Mouse (Mus musculus) MEL (cell line): Measurements from ENCODE around the gene Fam208b. TPM values are rescaled to one million over a fixed set of nuclear protein-coding genes. Genes with fewer than 3 reads are reported as not detected.

ENCODE experiments used
- DNase-seq: peaks from one replicate; pipeline ENCODE4 v3.0.0; 2011; ENCODE audit warnings: low read depth, low spot score
- H3K27ac ChIP-seq: 2 replicates; pipeline ENCODE4 v1.5.1; 2012; ENCODE audit warnings: low read depth, mild to moderate bottlenecking, control low read depth, low read length, moderate library complexity; ENCODE audit not compliant: control insufficient read depth
- H3K27me3 ChIP-seq, 2 experiments: fragments of 150-350 bp in 1 of 2; sonication (generic) in 1 of 2; 2 replicates each; pipeline ENCODE4 v1.6.1; 2012; ENCODE audit warnings: low read length in 2 of 2, mild to moderate bottlenecking in 2 of 2, improper control_type of control experiment in 1 of 2, moderate library complexity in 1 of 2; ENCODE audit not compliant: insufficient read depth in 2 of 2, control insufficient read depth in 1 of 2
- H3K36me3 ChIP-seq, 2 experiments: 2 replicates each; pipeline ENCODE4 v1.6.1; 2012 to 2014; ENCODE audit warnings: low read length in 2 of 2, improper control_type of control experiment in 1 of 2, inconsistent platforms in 1 of 2, mild to moderate bottlenecking in 1 of 2; ENCODE audit not compliant: insufficient read depth in 2 of 2, control insufficient read depth in 1 of 2
- H3K4me1 ChIP-seq, 2 experiments: fragments of 150-350 bp in 1 of 2; sonication (generic) in 1 of 2; 2 replicates each; pipeline ENCODE4 v1.6.1; 2012; ENCODE audit warnings: low read length in 2 of 2, improper control_type of control experiment in 1 of 2, mild to moderate bottlenecking in 1 of 2; ENCODE audit not compliant: insufficient read depth in 2 of 2, control insufficient read depth in 1 of 2
- H3K4me3 ChIP-seq, 2 experiments: fragments of 150-350 bp in 1 of 2; sonication (generic) in 1 of 2; 2 replicates each; pipeline ENCODE4 v1.5.1; 2012; ENCODE audit warnings: low read depth in 2 of 2, low read length in 2 of 2, mild to moderate bottlenecking in 2 of 2, moderate library complexity in 2 of 2, control low read depth in 1 of 2, improper control_type of control experiment in 1 of 2; ENCODE audit not compliant: control insufficient read depth in 1 of 2, insufficient read depth in 1 of 2
- H3K79me2 ChIP-seq: 2 replicates; pipeline ENCODE4 v1.6.1; 2012; ENCODE audit warnings: mild to moderate bottlenecking, low read length, moderate library complexity; ENCODE audit not compliant: control insufficient read depth, poor library complexity, insufficient read depth
- H3K9ac ChIP-seq: 2 replicates; pipeline ENCODE4 v1.6.1; 2012; ENCODE audit warnings: low read depth, mild to moderate bottlenecking, control low read depth, low read length, moderate library complexity; ENCODE audit not compliant: control insufficient read depth, poor library complexity, severe bottlenecking
- H3K9me3 ChIP-seq: fragments of 150-350 bp; sonication (generic); replicated peaks from 2 replicates; pipeline ENCODE4 v1.6.1; 2012; ENCODE audit warnings: mild to moderate bottlenecking, low read length, improper control_type of control experiment, moderate library complexity; ENCODE audit not compliant: insufficient read depth
- BHLHE40 ChIP-seq: IDR thresholded peaks from 2 replicates; pipeline ENCODE4 v1.6.1; 2012; ENCODE audit warnings: low read depth, mild to moderate bottlenecking, inconsistent platforms, low read length, improper control_type of control experiment, borderline replicate concordance
- CHD1 ChIP-seq: IDR thresholded peaks from 2 replicates; pipeline ENCODE4 v1.6.1; 2012; ENCODE audit warnings: low read depth, mild to moderate bottlenecking, inconsistent platforms, low read length, improper control_type of control experiment
- CHD2 ChIP-seq: IDR thresholded peaks from 2 replicates; pipeline ENCODE4 v1.6.1; 2011; ENCODE audit warnings: low read length, improper control_type of control experiment
- CTCF ChIP-seq, 3 experiments: IDR thresholded peaks in 2 of 3; conservative IDR thresholded peaks in 1 of 3; 2 replicates each; pipeline ENCODE4 v1.5.1; 2011 to 2012; ENCODE audit warnings: low read length in 3 of 3, low read depth in 2 of 3, mild to moderate bottlenecking in 2 of 3, improper control_type of control experiment in 1 of 3, inconsistent platforms in 1 of 3, mixed read lengths in 1 of 3, moderate library complexity in 1 of 3; ENCODE audit not compliant: control insufficient read depth in 1 of 3, insufficient read depth in 1 of 3, poor library complexity in 1 of 3, severe bottlenecking in 1 of 3
- E2F4 ChIP-seq: IDR thresholded peaks from 2 replicates; pipeline ENCODE4 v1.6.1; 2011; ENCODE audit warnings: low read depth, low read length, improper control_type of control experiment, borderline replicate concordance
- ELF1 ChIP-seq: IDR thresholded peaks from 2 replicates; pipeline ENCODE4 v1.6.1; 2014; ENCODE audit warnings: low read depth, mild to moderate bottlenecking, inconsistent platforms, low read length, improper control_type of control experiment, moderate library complexity
- EP300 ChIP-seq, 2 experiments: IDR thresholded peaks; 2 replicates each; pipeline ENCODE4 v1.6.1; 2011; ENCODE audit warnings: improper control_type of control experiment in 2 of 2, low read length in 2 of 2, low read depth in 1 of 2, mild to moderate bottlenecking in 1 of 2
- ETS1 ChIP-seq: IDR thresholded peaks from 2 replicates; pipeline ENCODE4 v1.6.1; 2012; ENCODE audit warnings: low read depth, mild to moderate bottlenecking, inconsistent platforms, low read length, improper control_type of control experiment, moderate library complexity
- HCFC1 ChIP-seq: IDR thresholded peaks from 2 replicates; pipeline ENCODE4 v1.6.1; 2012; ENCODE audit warnings: low read depth, mild to moderate bottlenecking, inconsistent platforms, low read length, improper control_type of control experiment, moderate library complexity
- JUND ChIP-seq: IDR thresholded peaks from 2 replicates; pipeline ENCODE4 v1.6.1; 2011; ENCODE audit warnings: low read depth, mild to moderate bottlenecking, improper control_type of control experiment, low read length
- KAT2A ChIP-seq: conservative IDR thresholded peaks from 2 replicates; pipeline ENCODE4 v1.6.1; 2012; ENCODE audit warnings: low read depth, low read length, improper control_type of control experiment, inconsistent platforms
- MAX ChIP-seq: IDR thresholded peaks from 2 replicates; pipeline ENCODE4 v1.6.1; 2011; ENCODE audit warnings: low read length, improper control_type of control experiment
- MAZ ChIP-seq: IDR thresholded peaks from 2 replicates; pipeline ENCODE4 v1.6.1; 2012; ENCODE audit warnings: low read depth, mild to moderate bottlenecking, inconsistent platforms, low read length, improper control_type of control experiment
- MEF2A ChIP-seq: IDR thresholded peaks from 2 replicates; pipeline ENCODE4 v1.6.1; 2014; ENCODE audit warnings: low read depth, mild to moderate bottlenecking, inconsistent platforms, low read length, improper control_type of control experiment; ENCODE audit not compliant: poor library complexity, insufficient replicate concordance, severe bottlenecking; ENCODE audit errors: extremely low read depth
- MXI1 ChIP-seq: IDR thresholded peaks from 2 replicates; pipeline ENCODE4 v1.6.1; 2011; ENCODE audit warnings: mild to moderate bottlenecking, low read depth, low read length, improper control_type of control experiment
- MYC ChIP-seq: IDR thresholded peaks from 2 replicates; pipeline ENCODE4 v1.6.1; 2011; ENCODE audit warnings: low read depth, mild to moderate bottlenecking, low read length, improper control_type of control experiment, moderate library complexity
- NELFE ChIP-seq: IDR thresholded peaks from 2 replicates; pipeline ENCODE4 v1.6.1; 2011; ENCODE audit warnings: low read depth, low read length, improper control_type of control experiment
- NRF1 ChIP-seq: IDR thresholded peaks from 2 replicates; pipeline ENCODE4 v1.6.1; 2014; ENCODE audit warnings: low read depth, mild to moderate bottlenecking, inconsistent platforms, low read length, improper control_type of control experiment, moderate library complexity; ENCODE audit not compliant: poor library complexity, insufficient read depth, severe bottlenecking
- POLR2A ChIP-seq, 2 experiments: IDR thresholded peaks; 2 replicates each; pipeline ENCODE4 v1.6.1; 2011 to 2012; ENCODE audit warnings: low read length in 2 of 2, mild to moderate bottlenecking in 2 of 2, control low read depth in 1 of 2, improper control_type of control experiment in 1 of 2, low read depth in 1 of 2, moderate library complexity in 1 of 2; ENCODE audit not compliant: control insufficient read depth in 1 of 2, insufficient read depth in 1 of 2, poor library complexity in 1 of 2
- POLR2AphosphoS2 ChIP-seq: IDR thresholded peaks from 2 replicates; pipeline ENCODE4 v1.6.1; 2011; ENCODE audit warnings: low read length, improper control_type of control experiment
- POLR2AphosphoS5 ChIP-seq: IDR thresholded peaks from 2 replicates; pipeline ENCODE4 v1.6.1; 2012; ENCODE audit warnings: low read depth, borderline replicate concordance, mild to moderate bottlenecking, inconsistent platforms, low read length, moderate library complexity, mixed read lengths
- RAD21 ChIP-seq: IDR thresholded peaks from 2 replicates; pipeline ENCODE4 v1.6.1; 2011; ENCODE audit warnings: mild to moderate bottlenecking, low read depth, low read length, improper control_type of control experiment
- RCOR1 ChIP-seq: IDR thresholded peaks from 2 replicates; pipeline ENCODE4 v1.6.1; 2012; ENCODE audit warnings: low read depth, mild to moderate bottlenecking, inconsistent platforms, low read length, improper control_type of control experiment
- SIN3A ChIP-seq: IDR thresholded peaks from 2 replicates; pipeline ENCODE4 v1.6.1; 2012; ENCODE audit warnings: low read length, improper control_type of control experiment, inconsistent platforms
- TBP ChIP-seq: IDR thresholded peaks from 2 replicates; pipeline ENCODE4 v1.8.0; 2011; ENCODE audit warnings: low read depth, low read length, improper control_type of control experiment
- TCF12 ChIP-seq: IDR thresholded peaks from 2 replicates; pipeline ENCODE4 v1.6.1; 2014; ENCODE audit warnings: low read depth, mild to moderate bottlenecking, inconsistent platforms, low read length, improper control_type of control experiment, moderate library complexity
- UBTF ChIP-seq: IDR thresholded peaks from 2 replicates; pipeline ENCODE4 v1.6.1; 2012; ENCODE audit warnings: low read depth, mild to moderate bottlenecking, inconsistent platforms, low read length, improper control_type of control experiment, moderate library complexity, borderline replicate concordance; ENCODE audit not compliant: insufficient read depth
- USF1 ChIP-seq: IDR thresholded peaks from 2 replicates; pipeline ENCODE4 v1.6.1; 2014; ENCODE audit warnings: low read depth, mild to moderate bottlenecking, inconsistent platforms, low read length, improper control_type of control experiment, moderate library complexity
- ZKSCAN1 ChIP-seq: IDR thresholded peaks from 2 replicates; pipeline ENCODE4 v1.6.1; 2012; ENCODE audit warnings: low read depth, mild to moderate bottlenecking, inconsistent platforms, low read length, improper control_type of control experiment, moderate library complexity
- ZMIZ1 ChIP-seq: IDR thresholded peaks from 2 replicates; pipeline ENCODE4 v1.6.1; 2012; ENCODE audit warnings: low read depth, mild to moderate bottlenecking, inconsistent platforms, low read length, improper control_type of control experiment, moderate library complexity
- ZNF384 ChIP-seq: IDR thresholded peaks from 2 replicates; pipeline ENCODE4 v1.6.1; 2012; ENCODE audit warnings: low read depth, mild to moderate bottlenecking, inconsistent platforms, low read length, improper control_type of control experiment
- polyA plus RNA-seq, 2 experiments: library from polyadenylated mRNA; stranded (reverse) in 1 of 2; unstranded in 1 of 2; fragments of >175 nt in 1 of 2; fragments of >200 nt in 1 of 2; gene quantifications; 2 replicates each; pipeline versions ENCODE4 v1.2.1 to v1.2.4; 2012; ENCODE audit warnings: low replicate concordance in 2 of 2, low read depth in 1 of 2; ENCODE audit not compliant: insufficient read length in 2 of 2, insufficient read depth in 1 of 2, missing spikeins in 1 of 2
- total RNA-seq: library from RNA; depleted of rRNA; stranded (reverse); fragments of 300-350 nt; gene quantifications from 2 replicates; pipeline ENCODE4 v1.2.3, GENCODE M21; 2012; rRNA removed

Fam208b gene
- total RNA-seq (18.8 and 23.5 TPM in 2 replicates), polyA plus RNA-seq (100 to 1,000 TPM in 1 of 2 experiments, 10 to 100 TPM in 1; 28.3 to 183 TPM)

DNA sequence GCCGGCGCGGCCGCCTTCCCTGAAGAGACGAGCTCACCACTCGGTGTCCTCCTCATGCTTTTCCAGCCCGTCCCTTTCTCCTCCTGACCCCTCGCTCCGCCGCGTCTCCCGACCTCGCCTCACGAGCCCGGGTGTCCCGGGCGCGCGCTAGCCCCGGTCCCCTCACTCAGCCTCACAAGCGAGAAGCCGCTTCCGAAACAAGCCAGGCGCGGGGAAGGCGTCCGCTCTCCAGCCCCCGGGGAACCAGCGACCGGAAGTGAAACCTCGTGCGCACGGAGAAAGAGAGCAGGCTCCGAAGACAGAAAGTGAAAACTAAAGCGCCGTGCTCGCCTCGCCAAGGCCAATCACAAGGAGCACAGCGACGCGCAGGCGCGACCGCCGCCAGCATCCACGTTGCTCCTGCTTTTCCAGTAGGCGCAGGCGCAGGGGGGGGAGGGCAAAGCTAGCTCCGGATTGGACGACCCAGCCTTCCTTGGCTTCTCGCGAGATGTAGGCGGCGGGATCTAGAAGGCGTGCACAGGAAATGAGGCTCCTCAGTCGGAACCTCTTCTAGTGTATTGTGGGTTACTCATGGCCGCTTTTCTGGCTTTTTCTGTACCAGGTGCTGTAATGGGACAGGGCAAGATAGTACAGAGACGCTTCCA, at the start of gene Fam208b:
Gene Fam208b, minus strand, starts transcription at position 314 of the 644 bp plus-strand sequence.
- TF ChIP-seq HCFC1 (peak; percentile 89), E2F4 (peak; percentile 69; the same call in 1 of the 2 replicates), TBP (peak; percentile 91), RCOR1 (no peak), ZMIZ1 (peak; percentile 61), CHD1 (no peak), MAZ (peak; percentile 42), MEF2A (no peak), MXI1 (peak; percentile 98), MAX (peak; percentile 96), POLR2AphosphoS2 (peak; percentile 85; the same call in 1 of the 2 replicates), NRF1 (peak; percentile 99), ETS1 (peak; percentile 83), CTCF (IDR thresholded peaks at IDR 0.05 in 2 of 3, conservative IDR thresholded peaks at IDR 0.05 in 1 of 3; ENCODE audit: control insufficient read depth in 1 of 3, insufficient read depth in 1 of 3, low read depth in 2 of 3, low read length in 3 of 3, poor library complexity in 1 of 3, severe bottlenecking in 1 of 3) (no peak), ELF1 (peak; percentile 74), EP300 (IDR thresholded peaks at IDR 0.05; ENCODE audit: low read depth in 1 of 2, low read length in 2 of 2) (0 out of 4 replicates have a peak, but pooled peaks of 1 of the 2 experiments have one; percentile 3), BHLHE40 (no peak), POLR2A (IDR thresholded peaks at IDR 0.05; ENCODE audit: control insufficient read depth in 1 of 2, insufficient read depth in 1 of 2, low read depth in 1 of 2, low read length in 2 of 2, poor library complexity in 1 of 2) (peak; percentile 71 to 95), MYC (peak; percentile 96), KAT2A (peak; percentile 69), POLR2AphosphoS5 (no peak), JUND (no peak), CHD2 (peak; percentile 99), TCF12 (peak; percentile 37; the same call in 1 of the 2 replicates), NELFE (peak; percentile 93), ZNF384 (no peak), SIN3A (peak; percentile 91), ZKSCAN1 (no peak), USF1 (0 out of 2 replicates have a peak, but pooled peaks have one; percentile 18), RAD21 (no peak), UBTF (no peak)
- TF ChIP-seq, all 39 proteins: peak for 20
- H3K27me3 ChIP-seq: no peaks in the 10 kb centered on the region
- peak within 1 kb of the TSS; percentile 94 for H3K9ac ChIP-seq
- peak; percentile 99 for DNase-seq
- H3K79me2 ChIP-seq: peaks cover 30% of the 10 kb centered on the region
- H3K4me3 ChIP-seq: peak within 1 kb of the TSS; percentile 78 to 83
- no peaks in the 10 kb centered on the region for H3K9me3 ChIP-seq
- H3K27ac ChIP-seq: peak within 1 kb of the TSS; percentile 86
- peaks cover 4 to 21% of the 10 kb centered on the region in 2 experiments; a peak in 3 of 4 replicates for H3K36me3 ChIP-seq
- peaks cover 0 to 5% of the 10 kb centered on the region in 2 experiments; a peak in 2 of 4 replicates for H3K4me1 ChIP-seq
